Mouse (Mus musculus) liver, adult 2 months (tissue): ENCODE measurements around the gene Bik.
A peak's percentile ranks its signal among the peaks of the same experiment; 100 is the strongest.

Experiments
- CTCF ChIP-seq: fragments of 200-500 bp; IDR thresholded peaks from 2 replicates; pipeline ENCODE4 v1.5.1; 2011; ENCODE audit warnings: low read depth, low read length, control low read depth
- POLR2A ChIP-seq: fragments of 200-500 bp; IDR thresholded peaks from 2 replicates; pipeline ENCODE4 v1.6.1; 2011; ENCODE audit warnings: low read length, control low read depth; ENCODE audit not compliant: insufficient read depth; ENCODE audit errors: extremely low read depth

- TF ChIP-seq POLR2A, result peak; percentile 89
- TF ChIP-seq CTCF, result no peak
Observed at GRCm38 (mm10) chr15:83526424-83527091, at the start of gene Bik.
